Mouse (Mus musculus) urinary bladder, postnatal 14 days (tissue): ENCODE data around the gene Ptpra.
A peak's percentile ranks its signal among the peaks of the same experiment; 100 is the strongest.

Experiments used
- DNase-seq: peaks from one replicate; pipeline ENCODE4 v3.0.0; 2021; ENCODE audit warnings: low spot score

Gene Ptpra

DNA sequence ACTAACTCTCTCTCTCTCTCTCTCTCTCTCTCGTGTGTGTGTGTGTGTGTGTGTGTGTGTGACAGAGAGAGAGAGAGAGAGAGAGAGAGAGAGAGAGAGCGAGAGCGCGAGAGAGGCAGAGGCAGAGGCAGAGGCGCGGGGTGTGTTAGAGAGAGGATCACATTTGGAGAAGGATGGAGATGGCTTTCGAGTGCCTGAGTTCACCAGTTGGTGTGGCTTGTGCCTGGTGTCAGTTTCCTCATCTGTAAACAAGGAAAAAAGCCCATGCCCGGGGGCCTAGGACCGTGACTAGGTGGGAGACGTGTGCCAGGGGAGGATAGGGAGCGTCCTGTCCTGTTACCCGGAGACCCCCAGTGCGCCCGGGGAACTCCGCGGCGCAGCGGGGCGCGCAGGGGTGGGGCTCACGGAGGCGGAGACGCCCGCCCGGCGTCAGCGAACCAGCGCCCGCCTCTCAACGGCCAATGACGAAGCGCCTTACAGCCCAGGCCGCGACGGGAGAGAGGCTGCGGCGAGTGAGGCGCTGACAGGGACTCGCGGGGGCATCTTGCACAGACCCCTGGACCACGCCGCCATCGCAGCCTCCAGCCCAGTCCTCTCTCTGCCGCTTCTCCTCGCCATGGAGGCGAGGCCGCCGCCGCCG is at the start of gene Ptpra:
Ptpra (plus strand) TSS at position 485 of the 640 bp plus-strand sequence.
- peak; percentile 90 for DNase-seq

DNA sequence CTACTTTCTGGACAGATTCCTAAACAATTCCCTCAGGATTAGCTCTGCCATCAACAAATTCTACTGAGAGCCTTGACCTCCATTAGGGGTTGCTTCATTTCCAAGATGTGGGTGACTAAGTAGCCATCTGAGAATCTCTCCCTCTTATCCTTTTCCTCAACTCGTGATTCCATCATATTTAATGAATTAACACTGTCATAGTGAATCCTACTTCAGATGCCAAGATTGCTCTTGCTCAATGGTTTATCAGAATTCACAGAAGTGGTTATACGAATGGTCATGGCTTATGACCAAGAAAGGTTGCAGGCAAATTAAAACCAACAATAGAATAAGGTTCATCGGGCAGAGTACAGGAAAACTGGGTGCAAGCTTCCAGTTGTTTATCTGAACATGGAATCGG is 48.2 kb upstream of the Ptpra start:
- DNase-seq = no peak

DNA sequence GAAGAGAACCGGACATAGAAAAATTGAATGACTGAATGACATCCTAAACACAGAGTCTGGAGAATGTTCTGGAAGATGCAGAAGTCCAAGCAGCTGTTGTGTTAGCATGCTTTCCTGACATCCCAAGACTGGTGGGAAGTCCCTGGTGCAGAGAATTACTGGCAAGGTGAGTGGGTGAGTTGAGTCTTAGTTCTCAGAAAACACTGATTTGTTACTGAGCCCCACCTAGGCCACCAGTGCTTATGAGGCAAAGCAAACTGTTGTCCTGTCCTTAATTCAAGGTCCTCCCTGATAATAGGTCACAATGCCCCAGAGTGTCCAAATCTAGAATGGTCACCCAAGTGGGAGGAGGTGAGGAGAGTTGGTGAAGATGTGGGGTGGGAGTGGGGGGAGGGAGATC is 45.1 kb upstream of the Ptpra start, which contains the start of the genes Gm28372 and 1700020A23Rik:
Gm28372 (plus strand) TSS at position 301 of the 400 bp plus-strand sequence.
1700020A23Rik (plus strand) TSS at position 321 of the 400 bp plus-strand sequence.
- DNase-seq = no peak

DNA sequence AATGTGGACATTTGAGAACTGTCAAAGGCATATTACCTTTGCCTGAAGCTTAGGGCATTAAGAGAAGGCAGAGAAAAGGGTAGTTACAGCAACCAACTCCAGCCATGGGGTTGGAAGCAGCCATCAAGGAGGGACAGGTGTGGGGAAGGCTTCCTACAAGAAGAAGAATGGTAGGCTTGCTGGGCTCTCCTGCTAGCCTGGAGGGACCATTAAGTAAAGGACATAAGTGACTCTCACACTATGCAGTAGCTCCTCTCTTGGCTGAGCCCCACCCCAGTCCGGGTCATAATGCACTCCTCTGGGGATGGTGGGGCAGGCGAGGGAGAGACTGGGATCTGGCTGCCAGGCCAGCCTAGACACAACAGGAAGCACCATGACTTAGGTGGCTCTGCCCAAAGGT is 43.9 kb upstream of the Ptpra start, which contains the start of gene Tmem239:
Tmem239 (plus strand) TSS at position 301 of the 400 bp plus-strand sequence.
- DNase-seq = no peak

DNA sequence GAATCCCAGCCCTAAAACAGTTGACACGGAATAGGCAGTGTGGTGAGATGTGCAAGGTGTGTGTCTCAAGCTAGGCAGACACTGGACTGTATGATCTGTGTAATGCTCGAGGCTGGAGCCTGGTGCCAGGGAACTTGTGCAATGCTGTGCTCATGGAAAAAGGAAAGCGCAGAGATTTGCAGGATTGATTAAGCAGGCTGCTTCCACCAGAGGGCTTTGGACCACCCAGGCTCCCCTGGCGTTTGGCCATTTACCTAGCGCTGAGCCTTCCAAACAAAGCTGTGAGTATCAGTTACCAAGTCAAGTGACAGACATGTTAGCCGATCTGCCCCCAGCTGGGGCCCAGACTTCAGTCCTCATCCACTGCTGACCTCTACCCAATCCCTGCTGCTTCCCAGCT is 41.9 kb upstream of the Ptpra start:
- DNase-seq = no peak

DNA sequence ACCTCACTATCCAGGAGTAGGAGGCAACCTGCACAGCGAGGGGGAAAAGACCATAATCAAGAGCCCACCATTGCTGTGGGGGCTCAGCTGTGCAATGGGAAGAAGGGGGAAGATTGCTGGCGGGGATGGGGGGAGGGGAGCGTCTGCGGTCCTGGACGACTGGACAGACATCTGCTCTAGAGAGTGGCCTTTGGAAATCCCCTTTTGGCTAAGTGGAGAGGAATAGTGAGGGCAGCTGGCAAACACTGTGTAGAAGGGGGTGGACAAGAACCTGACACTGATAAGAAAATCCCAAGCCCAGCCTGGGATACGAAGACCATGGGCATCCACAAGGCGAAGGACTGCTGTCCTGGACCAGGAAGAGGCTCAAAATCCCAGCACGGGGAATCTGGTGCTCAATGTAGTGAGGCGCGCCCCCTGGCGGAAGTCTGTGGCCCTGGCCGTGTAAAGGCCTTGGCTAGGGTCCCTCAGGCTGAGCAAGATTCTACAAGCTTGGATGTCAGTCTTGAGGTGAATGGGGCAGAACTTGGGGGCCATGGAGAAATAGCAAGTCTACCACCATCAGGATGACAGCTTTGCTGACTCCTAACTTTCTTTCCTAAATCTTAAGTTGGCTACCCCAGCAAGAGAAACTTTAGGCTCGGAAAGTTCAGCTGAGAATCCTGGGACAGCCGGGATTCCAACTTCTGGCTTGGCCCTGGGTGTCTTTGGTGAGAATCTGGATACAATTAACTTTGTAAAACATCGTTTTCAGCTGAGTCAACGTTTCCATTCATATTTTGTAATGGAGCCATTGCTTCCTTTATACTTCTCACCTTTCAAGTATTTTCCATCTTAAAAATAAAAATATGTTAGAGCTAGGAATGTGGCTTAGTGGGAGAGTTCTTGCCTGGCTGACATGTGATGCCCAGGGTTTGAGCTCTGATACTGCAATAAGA is 38.3 kb upstream of the Ptpra start:
- peak; percentile 85 for DNase-seq

DNA sequence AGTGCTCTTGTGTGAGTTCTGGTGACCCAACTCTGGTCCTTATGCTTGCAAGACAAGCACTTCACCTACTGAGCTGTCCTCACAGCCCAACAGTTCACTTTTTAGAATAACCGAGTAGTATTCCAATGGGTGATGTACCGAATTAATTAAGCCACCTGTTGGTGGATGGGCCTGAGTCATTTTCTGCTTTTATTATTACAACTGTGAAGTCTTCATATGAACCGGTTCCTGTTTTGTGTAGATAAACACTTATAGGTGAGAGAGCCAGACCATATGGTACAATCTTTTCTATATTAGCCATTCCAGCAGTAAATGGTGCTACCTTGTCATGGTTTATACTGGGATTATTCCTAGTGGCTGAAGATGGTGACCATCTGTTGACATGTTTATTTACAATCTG is 37.3 kb upstream of the Ptpra start:
- no peak for DNase-seq

DNA sequence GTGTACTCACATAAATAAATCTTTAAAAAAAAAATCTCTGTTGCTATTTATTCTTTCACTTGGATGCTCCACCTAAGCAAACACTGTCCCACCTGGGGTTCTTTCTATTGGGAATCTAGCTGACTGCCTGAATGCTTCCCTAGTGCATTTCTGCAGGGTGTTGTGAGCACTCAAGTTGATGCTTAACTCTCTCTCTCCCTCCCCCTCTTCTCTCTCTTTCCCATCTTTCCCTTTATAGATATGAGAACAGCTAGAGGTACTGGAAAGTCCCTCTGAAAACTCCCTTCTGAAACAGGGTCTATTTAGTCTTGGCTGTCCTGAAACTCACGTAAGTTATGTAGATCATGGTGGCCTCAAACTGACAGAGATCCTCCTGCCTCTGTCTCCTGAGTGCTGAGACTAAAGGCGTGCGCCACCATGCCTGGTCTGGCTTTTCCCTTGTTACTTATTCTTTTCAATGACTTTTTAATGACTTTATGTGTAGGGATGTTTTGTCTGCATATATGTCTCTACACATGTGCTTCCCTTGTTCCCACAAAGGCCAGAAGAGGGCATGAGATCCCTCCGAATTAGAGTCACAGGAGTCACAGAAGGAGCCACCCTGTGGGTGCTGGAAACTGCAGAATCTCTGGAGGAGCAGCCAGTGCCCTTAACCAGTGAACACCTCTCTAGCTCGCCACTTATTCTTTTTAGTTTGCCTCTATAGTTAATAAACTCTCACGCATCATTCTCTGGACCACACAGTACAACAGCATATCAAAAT is 35.8 kb upstream of the Ptpra start:
- no peak for DNase-seq

DNA sequence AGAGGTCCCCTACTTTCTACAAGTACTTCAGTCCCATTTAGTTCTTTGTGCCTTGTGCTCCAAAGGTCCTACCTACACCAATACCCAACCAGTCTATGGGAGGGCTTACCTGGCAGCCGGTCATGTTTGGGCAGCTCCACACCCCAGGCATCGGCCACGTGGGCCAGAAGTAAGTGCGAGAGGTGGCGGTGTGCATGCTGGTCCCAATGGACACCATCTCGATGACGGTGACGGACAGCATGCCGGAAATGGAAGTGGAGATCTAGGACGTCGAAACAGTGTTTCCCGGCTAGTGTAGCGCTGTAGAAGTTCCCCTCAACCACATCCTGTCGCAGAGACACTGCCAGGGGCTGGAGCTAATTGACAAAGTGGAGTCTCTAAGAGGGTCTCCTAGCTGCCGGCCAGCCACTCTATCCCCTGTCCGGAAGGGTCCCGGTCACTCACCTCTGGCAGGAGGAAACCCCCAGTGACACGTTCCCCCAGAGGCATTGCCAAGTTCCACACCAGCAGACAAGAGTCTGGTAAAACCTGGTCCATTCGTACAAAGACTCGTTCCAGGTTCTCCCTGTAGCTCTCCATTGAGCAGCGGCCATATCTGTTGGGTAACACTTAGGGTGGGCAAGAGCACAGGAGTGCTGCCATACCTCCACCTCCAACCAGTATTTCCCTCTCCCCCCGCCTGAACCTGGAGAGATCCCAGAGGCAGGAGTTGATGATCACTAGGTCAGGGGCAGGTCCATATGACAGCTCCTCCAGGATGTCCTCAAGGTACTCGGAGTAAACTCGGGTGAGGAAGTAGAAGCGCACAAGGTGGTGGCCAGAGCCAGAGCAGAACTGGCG is 28.1 kb upstream of the Ptpra start:
- DNase-seq = no peak

DNA sequence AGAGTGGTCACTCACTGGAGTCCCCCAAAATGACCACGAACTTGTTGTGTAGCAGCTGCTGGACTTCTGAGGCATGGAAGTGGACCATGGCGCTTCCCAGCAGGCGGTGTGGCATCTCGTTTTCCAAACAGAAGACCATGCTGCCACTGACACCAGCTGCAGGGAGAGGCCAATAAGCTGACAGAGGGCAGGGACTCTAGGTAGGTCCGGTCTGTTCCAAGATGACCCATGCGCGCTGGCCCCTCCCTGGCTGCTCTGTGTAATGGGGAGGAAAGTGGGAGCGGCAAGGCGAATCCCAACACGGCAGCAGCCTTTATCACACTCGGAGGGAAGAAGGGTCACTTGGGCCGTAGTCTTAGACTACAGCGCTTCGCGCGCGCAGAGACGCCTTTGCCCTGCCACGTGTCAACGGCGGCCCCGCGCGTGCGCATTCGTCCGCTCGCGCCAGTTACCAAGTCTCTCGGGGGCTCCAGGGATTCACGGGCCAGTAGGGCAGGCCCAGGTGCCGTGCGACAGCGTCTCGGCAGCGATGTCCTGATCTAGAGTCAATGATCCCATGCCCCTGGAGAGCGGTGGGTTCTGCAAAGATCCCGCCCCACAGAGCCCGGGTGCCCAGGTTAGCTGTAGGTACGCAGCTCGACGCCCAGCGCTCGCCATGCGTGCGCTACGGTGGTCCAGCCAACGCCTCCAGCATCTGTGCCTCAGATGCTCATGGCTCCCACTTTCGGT is 26.5 kb upstream of the Ptpra start:
- peak; percentile 74 for DNase-seq

DNA sequence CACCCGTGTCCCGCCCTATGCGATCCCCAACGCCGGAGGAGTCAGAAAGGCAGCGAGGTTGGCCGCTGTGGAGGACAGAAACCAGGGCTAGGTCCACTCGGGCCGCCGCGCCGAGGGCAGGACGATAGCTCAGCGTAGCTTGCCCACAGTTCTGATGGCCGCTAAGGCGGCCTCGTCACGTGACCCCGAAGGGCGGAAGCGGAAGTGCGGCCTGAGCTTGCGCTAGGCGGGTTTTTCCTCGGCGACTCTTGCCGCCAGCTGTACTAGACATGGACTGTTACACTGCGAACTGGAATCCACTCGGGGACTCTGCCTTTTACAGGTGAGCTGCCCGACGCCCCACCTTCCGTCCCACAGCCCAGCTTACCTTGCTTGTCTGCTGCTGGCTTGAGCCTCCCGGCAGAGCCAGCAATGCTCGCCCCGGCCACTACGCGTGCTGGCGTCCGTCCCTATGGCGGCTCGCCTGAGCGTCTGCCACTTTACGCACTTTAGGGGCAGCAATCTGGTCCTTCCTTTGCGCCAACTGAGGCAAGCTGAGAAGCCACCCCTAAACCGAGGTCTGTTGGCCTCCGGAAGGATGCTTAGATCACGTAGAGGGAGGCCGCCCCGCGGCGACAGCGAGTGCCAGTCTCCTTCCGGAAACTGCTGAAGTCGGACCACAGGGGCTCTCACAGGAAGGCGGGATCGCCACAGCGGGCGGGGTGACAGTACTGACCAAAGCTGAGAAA is 25.8 kb upstream of the Ptpra start, which contains the start of the genes Vps16 and Pced1a:
Vps16 (plus strand) TSS at position 214 of the 728 bp plus-strand sequence.
Pced1a (minus strand) TSS at position 576 of the 728 bp plus-strand sequence.
- DNase-seq = peak; percentile 94

DNA sequence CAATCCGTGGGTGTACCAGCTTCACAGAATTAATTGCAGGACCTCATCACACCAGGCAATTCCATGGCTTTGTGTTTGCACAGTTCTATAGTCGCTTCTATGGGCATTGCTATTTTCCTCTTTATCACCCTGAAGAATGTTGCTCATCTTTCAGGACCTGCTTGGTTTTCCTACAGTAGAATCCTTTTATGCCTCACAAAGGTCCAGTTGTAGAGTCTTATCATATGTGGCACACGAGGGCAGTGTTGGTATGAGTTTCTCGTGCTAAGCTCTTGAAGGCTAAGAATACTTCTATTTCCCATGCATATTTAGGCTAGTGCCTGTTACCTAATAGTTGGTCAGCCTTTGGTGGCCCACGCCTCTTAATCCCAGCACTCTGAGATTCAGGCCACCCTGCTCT is 25.0 kb upstream of the Ptpra start:
- DNase-seq = no peak

DNA sequence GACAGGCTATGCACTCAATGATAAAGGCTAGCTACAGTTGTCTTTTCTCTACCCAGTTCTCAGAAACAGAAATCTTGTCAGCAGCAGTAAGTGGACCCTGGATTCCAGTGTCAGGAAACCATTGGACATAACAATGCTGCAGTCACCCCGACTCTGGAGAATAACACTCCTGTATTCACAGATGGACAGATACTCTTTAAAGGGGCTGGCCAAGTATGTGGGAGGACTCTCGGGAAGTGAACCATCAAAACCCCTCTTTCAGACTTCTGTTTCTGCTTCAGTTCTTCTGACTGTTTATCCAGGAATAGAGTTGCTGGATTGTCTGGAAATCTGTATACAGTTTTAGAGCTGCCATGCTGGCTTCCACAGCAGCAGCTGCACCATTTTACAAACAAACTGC is 20.2 kb upstream of the Ptpra start:
- DNase-seq = no peak

DNA sequence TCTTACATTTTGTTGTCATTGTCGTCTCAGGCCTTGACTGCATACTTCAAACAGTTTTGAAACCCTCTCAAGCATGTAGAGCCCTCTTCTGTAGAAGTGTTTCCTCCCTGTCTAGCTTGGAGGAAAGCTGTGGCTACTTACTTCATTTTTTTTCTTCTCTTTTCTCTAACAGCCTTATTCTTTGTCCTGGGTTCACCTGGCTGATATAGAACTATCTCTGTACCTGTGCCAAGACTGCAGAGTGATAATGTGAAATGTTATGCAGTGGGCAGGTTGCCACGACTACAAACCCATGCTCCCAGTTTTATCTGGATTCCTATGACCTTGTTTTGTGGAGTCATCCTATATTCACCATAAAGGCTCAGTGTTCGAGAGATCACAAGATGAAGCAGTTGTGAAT is 19.6 kb upstream of the Ptpra start:
- DNase-seq = no peak

DNA sequence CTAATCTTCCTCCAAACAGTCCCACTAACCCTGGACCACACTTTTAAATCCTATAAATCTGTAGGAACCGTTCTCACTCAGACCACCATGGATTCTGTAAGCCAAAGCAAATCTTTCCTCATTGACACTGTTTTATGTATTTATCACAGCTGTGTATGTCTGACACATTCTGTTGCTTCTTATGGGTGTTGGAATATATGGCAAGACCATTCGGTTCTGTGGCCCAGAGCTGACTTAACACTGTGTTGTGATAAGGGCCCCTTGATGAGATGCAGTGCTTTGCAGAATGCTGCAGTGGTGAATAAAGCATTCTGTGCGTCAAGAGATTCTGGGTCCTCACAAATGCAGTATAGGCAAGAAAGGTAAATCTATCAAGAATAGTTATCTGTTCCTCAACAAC is 17.9 kb upstream of the Ptpra start:
- DNase-seq = no peak

DNA sequence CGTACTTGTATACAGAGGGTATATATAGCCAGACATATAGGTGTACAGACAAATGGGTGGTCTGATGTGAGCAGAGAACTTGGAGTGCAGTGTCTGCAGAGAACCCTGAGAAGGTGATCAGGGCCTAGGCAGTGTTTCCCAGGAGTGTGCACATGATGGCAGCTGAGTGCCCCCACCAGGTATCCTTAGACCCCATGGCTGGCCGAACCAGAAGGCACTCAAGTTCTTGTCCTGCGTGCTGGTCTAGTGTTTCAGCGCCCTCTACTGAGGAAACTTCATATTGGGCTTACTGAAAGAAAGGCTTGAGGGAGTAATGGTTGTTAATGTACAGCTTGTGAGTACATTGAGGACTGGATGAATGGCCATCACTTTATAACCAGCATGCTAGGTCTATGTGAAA is 16.9 kb upstream of the Ptpra start:
- peak; percentile 46 for DNase-seq

DNA sequence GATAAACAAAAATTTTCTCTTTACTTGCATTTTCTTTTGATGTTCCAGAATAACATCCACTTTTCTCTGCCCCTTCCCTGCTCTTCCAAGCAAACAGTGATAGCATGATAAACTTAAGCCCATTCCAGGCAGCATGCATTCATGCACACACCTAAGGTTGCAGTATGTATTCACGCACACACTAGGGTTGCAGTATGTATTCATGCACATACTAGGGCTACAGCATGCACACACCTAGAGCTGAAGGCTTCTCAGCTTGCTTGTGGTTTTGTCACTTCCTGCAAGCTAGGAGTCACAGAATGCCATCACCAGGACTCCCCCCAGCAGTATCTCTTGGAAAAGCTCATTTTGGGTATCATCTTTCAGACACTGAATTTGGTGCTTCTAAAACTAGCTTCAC is 13.3 kb upstream of the Ptpra start:
- DNase-seq = no peak

DNA sequence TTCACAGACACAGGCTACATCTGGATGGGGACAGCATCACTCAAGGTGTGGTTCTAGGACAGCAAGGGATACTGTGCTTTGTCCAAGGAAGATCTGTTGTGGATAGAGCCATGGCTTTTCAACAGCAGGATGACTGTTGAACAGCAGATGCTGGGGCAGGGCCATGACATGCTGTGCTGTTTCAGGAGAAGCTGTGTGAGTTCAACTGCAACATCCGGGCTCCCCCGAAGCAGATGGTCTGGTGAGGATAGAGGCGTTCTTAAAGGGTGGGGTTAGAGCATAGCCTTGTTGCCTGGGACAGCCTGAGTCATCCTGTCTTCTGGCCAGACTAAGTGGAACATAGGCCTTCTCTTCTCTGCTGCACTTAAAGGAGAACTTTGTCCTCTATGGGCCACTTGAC is 11.2 kb upstream of the Ptpra start:
- no peak for DNase-seq

DNA sequence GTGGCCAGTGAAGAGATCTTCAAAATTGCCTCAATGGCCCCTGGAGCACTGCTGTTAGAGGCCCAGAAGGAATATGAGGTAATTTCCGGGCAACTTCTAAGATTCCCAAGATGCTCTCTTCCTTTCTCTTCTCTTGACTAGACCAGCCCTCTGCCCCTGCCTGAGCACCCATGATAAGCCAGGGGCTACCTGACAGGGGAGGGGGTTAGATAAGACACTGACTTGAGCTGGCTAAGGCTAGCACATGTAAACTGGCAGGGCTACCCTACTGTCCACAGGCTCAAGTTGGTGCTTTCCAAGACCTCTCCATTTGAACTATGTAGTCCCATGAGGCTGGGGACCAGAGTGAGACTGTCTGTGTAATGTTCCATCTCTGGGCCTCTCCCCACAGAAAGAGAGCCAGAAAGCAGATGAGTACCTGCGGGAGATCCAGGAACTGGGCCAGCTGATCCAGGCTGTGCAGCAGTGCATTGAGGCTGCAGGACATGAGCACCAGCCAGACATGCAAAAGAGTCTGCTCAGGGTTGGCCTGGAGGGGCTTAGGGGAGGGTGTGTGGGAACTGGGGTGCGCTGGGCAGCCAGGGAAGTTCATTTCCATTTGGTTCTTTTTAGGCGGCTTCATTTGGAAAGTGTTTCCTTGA is 10.1 kb upstream of the Ptpra start:
- no peak for DNase-seq
